Mouse (Mus musculus) stomach, postnatal 0 days (tissue): ENCODE data around the gene Krtap4-13.

Experiments used
- CTCF ChIP-seq: IDR thresholded peaks from 2 replicates; pipeline ENCODE4 v1.5.1; 2016; ENCODE audit warnings: antibody characterized with exemption, low read depth, mild to moderate bottlenecking, moderate library complexity
- EP300 ChIP-seq: optimal IDR thresholded peaks from 2 replicates; pipeline ENCODE3; 2016; ENCODE audit warnings: antibody characterized with exemption

- TF ChIP-seq EP300, result no peak
- TF ChIP-seq CTCF, result no peak
Observed at GRCm38 (mm10) chr11:99851508-99851907, 41.8 kb upstream of the Krtap4-13 start, which contains the start of gene Krtap4-16.
